In genomic region chr7:44958208-44958607, GRCm38 (mm10) we compare ENCODE assay signal across 10 mouse cellular contexts. TPM values are rescaled to one million over a fixed set of nuclear protein-coding genes. Genes with fewer than 3 reads are reported as not detected.
A peak's percentile ranks its signal among the peaks of the same experiment; 100 is the strongest.
DNase-seq lines count a peak whose midpoint lies in the region; ATAC-seq and TF ChIP-seq lines count a peak whose summit lies in the region.
"Had no signal": no experiment of that assay in that cellular context is flagged by ENCODE, and none has a peak within 500 bp of the region (broad histone marks: within the 10 kb centered on the region; RNA-seq: fewer than 3 reads in every experiment).

No protein-coding gene starts in this region.

- no peaks in the 10 kb centered on the region for H3K36me3 ChIP-seq in kidney, adult 2 months (ENCODE audit: control insufficient read depth, insufficient read depth, low read length)
- peaks cover 11% of the 10 kb centered on the region; the same call in 1 of the 2 replicates for H3K36me3 ChIP-seq in kidney, embryonic 14.5 days (ENCODE audit: control insufficient read depth, insufficient read depth, low read length)
- H3K36me3 ChIP-seq in ES-Bruce4 (ENCODE audit: control insufficient read depth, insufficient read depth, low read length, poor library complexity, severe bottlenecking) = peaks cover 23% of the 10 kb centered on the region

- H3K27ac ChIP-seq in kidney, adult 2 months (ENCODE audit: insufficient read depth, low read depth, low read length) = no peak overlapping the region
- H3K27ac ChIP-seq in kidney, embryonic 14.5 days (ENCODE audit: low read depth, low read length) = no peak overlapping the region
- no peak overlapping the region for H3K27ac ChIP-seq in ES-Bruce4 (ENCODE audit: insufficient read depth, low read length)
- H3K27ac ChIP-seq: limb, embryonic 13.5 days had no signal

- TF ChIP-seq CTCF in kidney, adult 2 months (conservative IDR thresholded peaks at IDR 0.05; ENCODE audit: insufficient read depth, insufficient read length, low read depth, low read length) = peak; percentile 84
- peak; percentile 34 for TF ChIP-seq CTCF in ES-Bruce4 (IDR thresholded peaks at IDR 0.05; ENCODE audit: low read depth, low read length)

- TF ChIP-seq POLR2A in kidney, adult 2 months (IDR thresholded peaks at IDR 0.05; ENCODE audit: low read depth, low read length) = no peak
- TF ChIP-seq POLR2A in ES-Bruce4 (IDR thresholded peaks at IDR 0.05; ENCODE audit: insufficient read depth, low read length) = no peak

- no peak overlapping the region for H3K4me3 ChIP-seq in kidney, adult 2 months (ENCODE audit: insufficient read depth, low read depth, low read length)
- H3K4me3 ChIP-seq in kidney, embryonic 14.5 days (ENCODE audit: low read length) = no peak overlapping the region
- H3K4me3 ChIP-seq in ES-Bruce4 (ENCODE audit: low read depth, low read length) = no peak overlapping the region
- H3K4me3 ChIP-seq: limb, embryonic 13.5 days had no signal

- 40% methylated on average over 7 of the region's 7 CpGs for WGBS in kidney, adult 2 months
- WGBS in kidney, embryonic 14.5 days = 59% methylated on average over 7 of the region's 7 CpGs

- no peak for ATAC-seq in kidney, embryonic 14.5 days (ENCODE audit: low FRiP score, low TSS enrichment)
- 0 out of 2 replicates have a peak, but pooled peaks have one; percentile 42 for ATAC-seq in megakaryocyte-erythroid progenitor cell, adult 5-6 weeks (replicated peaks; ENCODE audit: low FRiP score, low TSS enrichment, poor library complexity, severe bottlenecking)

- intact Hi-C loops in heart, postnatal 14 days (cut with DNase I) = loop anchor here (5.0 to 10.0 kb wide), 2 partner anchors 36 to 233 kb away; no protein-coding TSS in a partner anchor

- DNase-seq in adrenal gland, adult 2 months = peak; percentile 51
- no peak for DNase-seq in adrenal gland, adult 18-20 months (ENCODE audit: low spot score in 2 of 2)
- DNase-seq in kidney, adult 2 months = peak; percentile 70
- DNase-seq in heart, postnatal 14 days = peak; percentile 39 to 63
- DNase-seq in urinary bladder, adult 18-20 months (ENCODE audit: low spot score in 2 of 2) = no peak

- no peaks in the 10 kb centered on the region for H3K4me1 ChIP-seq in kidney, adult 2 months (ENCODE audit: control insufficient read depth, insufficient read depth, low read length)
- H3K4me1 ChIP-seq in kidney, embryonic 14.5 days (ENCODE audit: control insufficient read depth, insufficient read depth, low read length) = no peaks in the 10 kb centered on the region
- peaks cover 2% of the 10 kb centered on the region for H3K4me1 ChIP-seq in ES-Bruce4 (ENCODE audit: control insufficient read depth, insufficient read depth, low read length)
- H3K4me1 ChIP-seq: limb, embryonic 13.5 days had no signal

- no peaks in the 10 kb centered on the region for H3K27me3 ChIP-seq in kidney, adult 2 months (replicated peaks; ENCODE audit: control insufficient read depth, insufficient read depth, low read length)
- H3K27me3 ChIP-seq in kidney, embryonic 14.5 days (ENCODE audit: control insufficient read depth, insufficient read depth, low read length) = no peaks in the 10 kb centered on the region
- H3K27me3 ChIP-seq in ES-Bruce4 (ENCODE audit: control insufficient read depth, insufficient read depth, low read length, poor library complexity, severe bottlenecking) = no peaks in the 10 kb centered on the region
- H3K27me3 ChIP-seq: limb, embryonic 13.5 days had no signal

- no peak overlapping the region for H3K9ac ChIP-seq in kidney, embryonic 14.5 days (ENCODE audit: low read depth, low read length)
- no peak overlapping the region for H3K9ac ChIP-seq in ES-Bruce4 (ENCODE audit: low read depth, poor library complexity, severe bottlenecking)
- H3K9ac ChIP-seq: limb, embryonic 13.5 days had no signal

- H3K9me3 ChIP-seq in kidney, embryonic 14.5 days (ENCODE audit: control insufficient read depth, low read length) = no peaks in the 10 kb centered on the region
- no peaks in the 10 kb centered on the region for H3K9me3 ChIP-seq in ES-Bruce4 (replicated peaks; ENCODE audit: control insufficient read depth, insufficient read depth, low read length, poor library complexity, severe bottlenecking)
- H3K9me3 ChIP-seq: limb, embryonic 13.5 days had no signal

- H3K4me2 ChIP-seq in kidney, embryonic 14.5 days (replicated peaks; ENCODE audit: low read depth, low read length) = no peak overlapping the region
- H3K4me2 ChIP-seq: limb, embryonic 13.5 days had no signal

- no peak for TF ChIP-seq EP300 in ES-Bruce4 (IDR thresholded peaks at IDR 0.05; ENCODE audit: insufficient read depth, low read depth, low read length)

RNA-seq across cellular contexts. Expression of gene Tsks, which starts 15.2 kb away (rescaled TPM):
- total RNA-seq in adrenal gland, adult 2 months (2021) = not detected
- polyA plus RNA-seq in adrenal gland, adult 2 months (2012; rRNA removed) = 0.13 and 0.31 TPM in 2 replicates
- total RNA-seq in adrenal gland, adult 18-20 months (2021) = not detected
- 0.11 and 0.65 TPM in 2 replicates for polyA plus RNA-seq in kidney, adult 2 months (2012; rRNA removed)
- polyA plus RNA-seq in kidney, embryonic 14.5 days (2014; fragmentation: Nextera tagmentation; extraction: Ambion mirVana) = 0.37 TPM in 1 of 2 replicates, not detected in the other
- polyA plus RNA-seq in ES-Bruce4 (2011; ENCODE audit: insufficient read depth, insufficient read length, low read depth, missing spikeins) = not detected in 2 replicates
- total RNA-seq in heart, postnatal 14 days (2021) = not detected
- not detected in 2 replicates for total RNA-seq in megakaryocyte-erythroid progenitor cell, adult 5-6 weeks (2014; fragmentation: Nextera tagmentation)
- not detected in 2 replicates for total RNA-seq in megakaryocyte-erythroid progenitor cell, adult 5-6 weeks (2017)
- polyA plus RNA-seq: small intestine, adult 2 months had no signal

RNA-seq across cellular contexts. Expression of gene Cpt1c, which starts 16.4 kb away (rescaled TPM):
- total RNA-seq in adrenal gland, adult 2 months (2021) = 10 to 100 TPM in 1 of 2 experiments, 1 to 10 TPM in 1; 7.3 to 13.5 TPM
- polyA plus RNA-seq in adrenal gland, adult 2 months (2012; rRNA removed) = 29.6 and 37.5 TPM in 2 replicates
- 10 to 100 TPM in 1 of 2 experiments, 1 to 10 TPM in 1; 9.3 to 12.8 TPM for total RNA-seq in adrenal gland, adult 18-20 months (2021)
- 5.6 and 8.5 TPM in 2 replicates for polyA plus RNA-seq in kidney, adult 2 months (2012; rRNA removed)
- polyA plus RNA-seq in kidney, embryonic 14.5 days (2014; fragmentation: Nextera tagmentation; extraction: Ambion mirVana) = 13.7 and 19.2 TPM in 2 replicates
- 73.3 and 84.5 TPM in 2 replicates for polyA plus RNA-seq in ES-Bruce4 (2011; ENCODE audit: insufficient read depth, insufficient read length, low read depth, missing spikeins)
- total RNA-seq in heart, postnatal 14 days (2021) = 1 to 10 TPM; 3.1 to 3.5 TPM
- 4.1 and 11.5 TPM in 2 replicates for total RNA-seq in megakaryocyte-erythroid progenitor cell, adult 5-6 weeks (2014; fragmentation: Nextera tagmentation)
- 0.91 and 1.3 TPM in 2 replicates for total RNA-seq in megakaryocyte-erythroid progenitor cell, adult 5-6 weeks (2017)

RNA-seq across cellular contexts. Expression of gene Prmt1, which starts 28.2 kb away (rescaled TPM):
- 100 to 1,000 TPM; 166 to 234 TPM for total RNA-seq in adrenal gland, adult 2 months (2021)
- polyA plus RNA-seq in adrenal gland, adult 2 months (2012; rRNA removed) = 101 and 122 TPM in 2 replicates
- 100 to 1,000 TPM; 203 to 216 TPM for total RNA-seq in adrenal gland, adult 18-20 months (2021)
- 89.9 and 95.4 TPM in 2 replicates for polyA plus RNA-seq in kidney, adult 2 months (2012; rRNA removed)
- 258 and 308 TPM in 2 replicates for polyA plus RNA-seq in kidney, embryonic 14.5 days (2014; fragmentation: Nextera tagmentation; extraction: Ambion mirVana)
- polyA plus RNA-seq in ES-Bruce4 (2011; ENCODE audit: insufficient read depth, insufficient read length, low read depth, missing spikeins) = 461 and 485 TPM in 2 replicates
- total RNA-seq in heart, postnatal 14 days (2021) = 100 to 1,000 TPM; 119 to 128 TPM
- total RNA-seq in megakaryocyte-erythroid progenitor cell, adult 5-6 weeks (2014; fragmentation: Nextera tagmentation) = 160 and 230 TPM in 2 replicates
- total RNA-seq in megakaryocyte-erythroid progenitor cell, adult 5-6 weeks (2017) = 132 and 171 TPM in 2 replicates

RNA-seq across cellular contexts. Expression of gene Ap2a1, which starts 28.9 kb away (rescaled TPM):
- 100 to 1,000 TPM in 1 of 2 experiments, 10 to 100 TPM in 1; 86.3 to 105 TPM for total RNA-seq in adrenal gland, adult 2 months (2021)
- 119 and 121 TPM in 2 replicates for polyA plus RNA-seq in adrenal gland, adult 2 months (2012; rRNA removed)
- 10 to 100 TPM; 81.7 to 97.4 TPM for total RNA-seq in adrenal gland, adult 18-20 months (2021)
- 58.0 and 70.6 TPM in 2 replicates for polyA plus RNA-seq in kidney, adult 2 months (2012; rRNA removed)
- polyA plus RNA-seq in kidney, embryonic 14.5 days (2014; fragmentation: Nextera tagmentation; extraction: Ambion mirVana) = 80.5 and 88.5 TPM in 2 replicates
- 88.5 and 107 TPM in 2 replicates for polyA plus RNA-seq in ES-Bruce4 (2011; ENCODE audit: insufficient read depth, insufficient read length, low read depth, missing spikeins)
- total RNA-seq in heart, postnatal 14 days (2021) = 10 to 100 TPM; 74.5 to 82.2 TPM
- total RNA-seq in megakaryocyte-erythroid progenitor cell, adult 5-6 weeks (2014; fragmentation: Nextera tagmentation) = 95.3 and 104 TPM in 2 replicates
- total RNA-seq in megakaryocyte-erythroid progenitor cell, adult 5-6 weeks (2017) = 23.8 and 37.1 TPM in 2 replicates

RNA-seq across cellular contexts. Expression of gene Irf3, which starts 39.2 kb away (rescaled TPM):
- 100 to 1,000 TPM; 105 to 130 TPM for total RNA-seq in adrenal gland, adult 2 months (2021)
- 93.3 and 98.1 TPM in 2 replicates for polyA plus RNA-seq in adrenal gland, adult 2 months (2012; rRNA removed)
- total RNA-seq in adrenal gland, adult 18-20 months (2021) = 100 to 1,000 TPM; 128 to 131 TPM
- polyA plus RNA-seq in kidney, adult 2 months (2012; rRNA removed) = 105 and 107 TPM in 2 replicates
- polyA plus RNA-seq in kidney, embryonic 14.5 days (2014; fragmentation: Nextera tagmentation; extraction: Ambion mirVana) = 66.2 and 81.6 TPM in 2 replicates
- 56.1 and 57.5 TPM in 2 replicates for polyA plus RNA-seq in ES-Bruce4 (2011; ENCODE audit: insufficient read depth, insufficient read length, low read depth, missing spikeins)
- total RNA-seq in heart, postnatal 14 days (2021) = 10 to 100 TPM; 36.5 to 40.2 TPM
- 80.4 and 150 TPM in 2 replicates for total RNA-seq in megakaryocyte-erythroid progenitor cell, adult 5-6 weeks (2014; fragmentation: Nextera tagmentation)
- total RNA-seq in megakaryocyte-erythroid progenitor cell, adult 5-6 weeks (2017) = 84.3 and 104 TPM in 2 replicates

Comparison
In these comparisons a context has a peak if more than half of its experiments do, and no peak if none do; other contexts are left out.
1. DNase-seq: peak in adrenal gland, adult 2 months (single experiment), kidney, adult 2 months (single experiment) and heart, postnatal 14 days (2 of 2); none in adrenal gland, adult 18-20 months (0 of 2) and urinary bladder, adult 18-20 months (0 of 2).